Mouse (Mus musculus) testis, adult 2 months (tissue): ENCODE data around the gene Gm11492. TPM values are rescaled to one million over a fixed set of nuclear protein-coding genes. Genes with fewer than 3 reads are reported as not detected.
A peak's percentile ranks its signal among the peaks of the same experiment; 100 is the strongest.

ENCODE experiments used
- H3K27ac ChIP-seq: fragments of 200-500 bp; 2 replicates; pipeline ENCODE4 v1.5.1; 2012; ENCODE audit warnings: low read depth, low read length; ENCODE audit not compliant: control insufficient read depth, insufficient read depth
- H3K27me3 ChIP-seq: fragments of 200-500 bp; 2 replicates; pipeline ENCODE4 v1.6.1; 2012; ENCODE audit warnings: mild to moderate bottlenecking, low read length, moderate library complexity; ENCODE audit not compliant: control insufficient read depth, insufficient read depth
- H3K36me3 ChIP-seq: fragments of 200-500 bp; 2 replicates; pipeline ENCODE4 v1.6.1; 2012; ENCODE audit warnings: mild to moderate bottlenecking, low read length; ENCODE audit not compliant: control insufficient read depth, insufficient read depth
- H3K4me1 ChIP-seq: fragments of 200-500 bp; 2 replicates; pipeline ENCODE4 v1.6.1; 2012; ENCODE audit warnings: low read length; ENCODE audit not compliant: control insufficient read depth, insufficient read depth
- H3K4me3 ChIP-seq: fragments of 200-500 bp; 2 replicates; pipeline ENCODE4 v1.5.1; 2012; ENCODE audit warnings: low read depth, mild to moderate bottlenecking, low read length, moderate library complexity, mixed read lengths; ENCODE audit not compliant: control insufficient read depth
- CTCF ChIP-seq: fragments of 200-500 bp; IDR thresholded peaks from 2 replicates; pipeline ENCODE4 v1.5.1; 2012; ENCODE audit warnings: low read depth, mild to moderate bottlenecking, inconsistent platforms, low read length, moderate library complexity; ENCODE audit not compliant: control insufficient read depth, insufficient read depth, insufficient replicate concordance
- POLR2A ChIP-seq: fragments of 200-500 bp; IDR thresholded peaks from 2 replicates; pipeline ENCODE4 v1.6.1; 2012; ENCODE audit warnings: low read depth, mild to moderate bottlenecking, inconsistent platforms, low read length, moderate library complexity; ENCODE audit not compliant: control insufficient read depth
- polyA plus RNA-seq: library from polyadenylated mRNA; depleted of rRNA; stranded (reverse); fragments of >200 nt; gene quantifications from 2 replicates; pipeline ENCODE4 v1.2.3, GENCODE M21; 2012; rRNA removed

Gm11492 gene
- polyA plus RNA-seq, 1 experiment, result 97.9 TPM

- Histone ChIP-seq H3K4me3 (peak within 1 kb of the TSS; percentile 87), H3K36me3 (peaks cover 8% of the 10 kb centered on the region)
- no peak for TF ChIP-seq CTCF
- peak; percentile 81 for TF ChIP-seq POLR2A
These were observed 50.5 kb downstream of the Gm11492 start, which contains the start of gene Hsf5 for GRCm38 (mm10) chr11:87616790-87617474. Gene Hsf5, plus strand, starts transcription at chr11:87617164.

GRCm38 (mm10) chr11:87617606-87618005, 51.2 kb downstream of the Gm11492 start:
- no peaks in the 10 kb centered on the region for H3K27me3 ChIP-seq
- peak overlapping the region; percentile 87 for H3K4me3 ChIP-seq
- H3K36me3 ChIP-seq, result peaks cover 6% of the 10 kb centered on the region
- H3K4me1 ChIP-seq, result peaks cover 6% of the 10 kb centered on the region
- TF ChIP-seq POLR2A (no peak; the same call in 1 of the 2 replicates), CTCF (no peak)
- H3K27ac ChIP-seq, result peak overlapping the region; percentile 80

More at GRCm38 (mm10) chr11:87616790-87617474, 50.5 kb downstream of the Gm11492 start, which contains the start of gene Hsf5:
- H3K27me3 ChIP-seq, result no peaks in the 10 kb centered on the region
- H3K27ac ChIP-seq, result peak within 1 kb of the TSS; percentile 98
- peaks cover 6% of the 10 kb centered on the region for H3K4me1 ChIP-seq

Other genes with a start within 250 kb of the Gm11492 start
- 3.5 and 4.1 TPM in 2 replicates for gene Ppm1e, start 207.6 kb upstream of the Gm11492 start, polyA plus RNA-seq
- 14.2 and 16.4 TPM in 2 replicates for gene Rad51c, start 161.7 kb upstream of the Gm11492 start, polyA plus RNA-seq
- 26.0 and 28.4 TPM in 2 replicates for gene Tex14, start 161.6 kb upstream of the Gm11492 start, polyA plus RNA-seq
- gene Sept4, start 2.2 kb downstream of the Gm11492 start, polyA plus RNA-seq, result 159 and 174 TPM in 2 replicates
- 33.6 and 33.7 TPM in 2 replicates for gene Mtmr4, start 25.5 kb downstream of the Gm11492 start, polyA plus RNA-seq
- 89.4 and 90.3 TPM in 2 replicates for gene Hsf5, start 50.5 kb downstream of the Gm11492 start, polyA plus RNA-seq
- 2.3 and 3.4 TPM in 2 replicates for gene Rnf43, start 96.1 kb downstream of the Gm11492 start, polyA plus RNA-seq
- gene Supt4a, start 170.9 kb downstream of the Gm11492 start, polyA plus RNA-seq, result 50.9 and 54.9 TPM in 2 replicates
- 10.3 and 11.8 TPM in 2 replicates for gene Tspoap1, start 193.9 kb downstream of the Gm11492 start, polyA plus RNA-seq
- 1.9 and 5.5 TPM in 2 replicates for gene Mpo, start 226.9 kb downstream of the Gm11492 start, polyA plus RNA-seq